Mouse (Mus musculus) small intestine, adult 2 months (tissue): Measurements from ENCODE around the gene Rom1. TPM values are rescaled to one million over a fixed set of nuclear protein-coding genes. Genes with fewer than 3 reads are reported as not detected.

Experiments used
- H3K27ac ChIP-seq: fragments of 200-500 bp; 2 replicates; pipeline ENCODE4 v1.5.1; 2012; ENCODE audit warnings: low read depth, low read length, control low read depth, inconsistent platforms; ENCODE audit not compliant: insufficient read depth
- H3K27me3 ChIP-seq: fragments of 200-500 bp; 2 replicates; pipeline ENCODE4 v1.6.1; 2012; ENCODE audit warnings: mild to moderate bottlenecking, moderate library complexity, low read length, inconsistent platforms; ENCODE audit not compliant: control insufficient read depth, insufficient read depth
- H3K36me3 ChIP-seq: fragments of 200-500 bp; 2 replicates; pipeline ENCODE4 v1.6.1; 2012; ENCODE audit warnings: mild to moderate bottlenecking, low read length, control low read depth, inconsistent platforms; ENCODE audit not compliant: control insufficient read depth, insufficient read depth
- H3K4me1 ChIP-seq: fragments of 200-500 bp; 2 replicates; pipeline ENCODE4 v1.6.1; 2012; ENCODE audit warnings: low read length, inconsistent platforms, mixed read lengths; ENCODE audit not compliant: control insufficient read depth, insufficient read depth, insufficient read length
- H3K4me3 ChIP-seq: fragments of 200-500 bp; 2 replicates; pipeline ENCODE4 v1.5.1; 2012; ENCODE audit warnings: low read depth, mild to moderate bottlenecking, control low read depth, inconsistent platforms, low read length, moderate library complexity
- CTCF ChIP-seq: fragments of 200-500 bp; IDR thresholded peaks from 2 replicates; pipeline ENCODE4 v1.5.1; 2012; ENCODE audit warnings: low read depth, mild to moderate bottlenecking, control low read depth, inconsistent platforms, low read length, moderate library complexity, mixed read lengths; ENCODE audit not compliant: insufficient replicate concordance, insufficient read length; ENCODE audit errors: extremely low read depth
- POLR2A ChIP-seq: fragments of 200-500 bp; IDR thresholded peaks from 2 replicates; pipeline ENCODE4 v1.6.1; 2012; ENCODE audit warnings: low read depth, mild to moderate bottlenecking, control low read depth, inconsistent platforms, low read length, moderate library complexity
- WGBS: fragments of 180-500 bp; shearing (Covaris S2); methylation state at CpG from one replicate; pipeline ENCODE4 v1.1.7; 2018; 5-methylcytosine and 5-hydroxymethylcytosine counted together
- polyA plus RNA-seq: library from polyadenylated mRNA; depleted of rRNA; stranded (reverse); fragments of >200 nt; gene quantifications from 2 replicates; pipeline ENCODE4 v1.2.3, GENCODE M21; 2012

The Rom1 gene
- polyA plus RNA-seq, 1 experiment = 15.1 TPM

- Histone ChIP-seq H3K4me3 (no peak overlapping the region), H3K36me3 (peaks cover 24% of the 10 kb centered on the region), H3K27ac (peak overlapping the region; percentile 53), H3K4me1 (peaks cover 5% of the 10 kb centered on the region; the same call in 1 of the 2 replicates), H3K27me3 (no peaks in the 10 kb centered on the region)
- WGBS = 44% methylated on average over 6 of the region's 6 CpGs
- TF ChIP-seq POLR2A (no peak), CTCF (no peak)
Measured at GRCm38 (mm10) chr19:8919684-8920072, 9.5 kb downstream of the Rom1 start.

GRCm38 (mm10) chr19:8919000-8919399, 10.2 kb downstream of the Rom1 start:
- Histone ChIP-seq H3K4me1 (peaks cover 5% of the 10 kb centered on the region; the same call in 1 of the 2 replicates), H3K27ac (peak overlapping the region; percentile 53; the same call in 1 of the 2 replicates), H3K27me3 (no peaks in the 10 kb centered on the region), H3K4me3 (no peak overlapping the region), H3K36me3 (peaks cover 31% of the 10 kb centered on the region)
- TF ChIP-seq POLR2A (no peak), CTCF (no peak)
- WGBS = 63% methylated on average over 3 of the region's 3 CpGs

GRCm38 (mm10) chr19:8914212-8914611, 14.9 kb downstream of the Rom1 start:
- Histone ChIP-seq H3K27ac (no peak overlapping the region), H3K27me3 (no peaks in the 10 kb centered on the region), H3K36me3 (peaks cover 71% of the 10 kb centered on the region), H3K4me1 (no peaks in the 10 kb centered on the region), H3K4me3 (no peak overlapping the region)
- TF ChIP-seq POLR2A (no peak), CTCF (no peak)
- WGBS = 95% methylated on average over 3 of the region's 3 CpGs

- 97% methylated on average over 5 of the region's 5 CpGs for WGBS
- Histone ChIP-seq H3K4me1 (no peaks in the 10 kb centered on the region), H3K27ac (no peak overlapping the region), H3K36me3 (peaks cover 92% of the 10 kb centered on the region), H3K4me3 (no peak overlapping the region), H3K27me3 (no peaks in the 10 kb centered on the region)
- TF ChIP-seq POLR2A = no peak
- TF ChIP-seq CTCF = no peak
Measured at GRCm38 (mm10) chr19:8911810-8912209, 17.3 kb downstream of the Rom1 start.

DNA sequence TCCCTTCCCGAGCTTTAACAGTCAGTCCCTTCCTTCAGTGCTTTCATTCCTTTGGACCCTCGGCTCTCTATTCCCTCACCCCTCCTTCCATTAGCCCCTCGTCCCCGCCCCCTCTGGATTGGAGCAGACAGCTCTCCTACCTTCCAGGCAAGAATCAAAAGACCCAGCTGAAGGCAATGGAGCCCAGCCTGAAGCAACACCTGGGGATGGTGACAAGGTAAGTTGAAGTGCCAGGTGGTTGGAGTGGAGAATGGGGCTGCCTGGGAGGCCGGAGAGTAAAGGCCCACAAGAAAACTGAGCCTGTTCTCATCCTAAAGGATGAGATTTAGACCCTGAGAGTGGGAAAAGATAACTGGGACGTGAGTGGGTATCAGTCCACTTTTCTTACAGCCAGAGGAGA, 20.6 kb downstream of the Rom1 start:
- Histone ChIP-seq H3K27ac (no peak overlapping the region), H3K27me3 (no peaks in the 10 kb centered on the region), H3K36me3 (peaks cover 86% of the 10 kb centered on the region), H3K4me3 (no peak overlapping the region), H3K4me1 (no peaks in the 10 kb centered on the region)
- TF ChIP-seq CTCF (no peak), POLR2A (no peak)
- 97% methylated on average over 6 of the region's 6 CpGs for WGBS

- WGBS = 90% methylated on average over 5 of the region's 5 CpGs
- TF ChIP-seq POLR2A (no peak), CTCF (no peak)
- no peak overlapping the region for H3K27ac ChIP-seq
- H3K36me3 ChIP-seq = peaks cover 52% of the 10 kb centered on the region
- H3K4me1 ChIP-seq = no peaks in the 10 kb centered on the region
- no peak overlapping the region for H3K4me3 ChIP-seq
- H3K27me3 ChIP-seq = no peaks in the 10 kb centered on the region
Measured at GRCm38 (mm10) chr19:8903412-8903811, 25.7 kb downstream of the Rom1 start.

DNA sequence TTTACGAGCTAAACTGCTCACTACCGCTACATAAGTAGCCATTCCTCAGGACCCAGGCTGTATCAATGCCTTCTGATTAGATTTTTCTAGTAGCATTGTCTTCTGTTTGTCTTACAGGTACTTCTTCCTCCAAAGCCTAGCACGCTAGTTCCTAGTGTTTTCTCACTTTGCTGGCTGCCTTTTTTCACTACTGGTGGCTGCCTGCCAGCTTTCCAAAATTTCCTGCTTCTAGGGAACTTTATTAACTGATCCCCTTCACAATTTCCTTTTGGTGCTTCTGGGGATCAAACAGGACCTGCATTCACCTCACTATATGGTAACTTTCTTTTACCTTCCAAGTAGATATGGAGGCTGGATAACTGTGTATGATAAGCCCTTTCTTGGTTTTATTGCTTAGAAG, 30.1 kb downstream of the Rom1 start:
- Histone ChIP-seq H3K36me3 (peaks cover 24% of the 10 kb centered on the region), H3K27ac (no peak overlapping the region), H3K4me1 (peaks cover 8% of the 10 kb centered on the region), H3K27me3 (no peaks in the 10 kb centered on the region), H3K4me3 (no peak overlapping the region)
- TF ChIP-seq CTCF (no peak), POLR2A (no peak)
- WGBS = 15% methylated on average over 3 of the region's 3 CpGs
